Mouse (Mus musculus) lung, postnatal 36 days (tissue): Measurements from ENCODE around the gene Zfp961.
"Not testable (repeated sequence)": the region's sequence is repeated elsewhere in the genome, so short reads cannot be mapped to it uniquely, and the experiment has no call there.

Source experiments
- DNase-seq: peaks from one replicate; pipeline ENCODE4 v3.0.0; 2022; ENCODE audit warnings: mixed read lengths

Gene Zfp961

GRCm38 (mm10) chr8:71950482-71951221 lies at the start of gene Zfp961:
TSS of gene Zfp961 (plus strand) at chr8:71951038.
- peak; percentile 99 for DNase-seq

GRCm38 (mm10) chr8:71903084-71903483 lies 47.8 kb upstream of the Zfp961 start:
- DNase-seq, result not testable (repeated sequence)

- DNase-seq, result no peak
These were observed 44.0 kb upstream of the Zfp961 start for GRCm38 (mm10) chr8:71906809-71907208.

- DNase-seq, result no peak
These were observed 43.0 kb upstream of the Zfp961 start for GRCm38 (mm10) chr8:71907798-71908257.

GRCm38 (mm10) chr8:71908309-71909261 lies 42.3 kb upstream of the Zfp961 start, which contains the start of the genes Zfp882 and Zfp617:
TSS of gene Zfp882 (plus strand) at chr8:71908608.
TSS of gene Zfp617 (plus strand) at chr8:71908635.
- peak; percentile 94 for DNase-seq

GRCm38 (mm10) chr8:71912286-71912685 lies 38.6 kb upstream of the Zfp961 start:
- DNase-seq, result no peak

- peak; percentile 97 for DNase-seq
These were observed 28.1 kb upstream of the Zfp961 start for GRCm38 (mm10) chr8:71922567-71923401.

- no peak for DNase-seq
These were observed 25.0 kb upstream of the Zfp961 start for GRCm38 (mm10) chr8:71925791-71926190.

GRCm38 (mm10) chr8:71926551-71926950 lies 24.3 kb upstream of the Zfp961 start:
- no peak for DNase-seq

GRCm38 (mm10) chr8:71927779-71928178 lies 23.1 kb upstream of the Zfp961 start:
- DNase-seq, result no peak

- not testable (repeated sequence) for DNase-seq
These were observed 12.8 kb upstream of the Zfp961 start for GRCm38 (mm10) chr8:71938037-71938436.

GRCm38 (mm10) chr8:71940293-71941208 lies 10.3 kb upstream of the Zfp961 start:
- peak; percentile 54 for DNase-seq

GRCm38 (mm10) chr8:71941776-71942175 lies 9.1 kb upstream of the Zfp961 start:
- peak; percentile 15 for DNase-seq

GRCm38 (mm10) chr8:71948624-71949023 lies 2.2 kb upstream of the Zfp961 start:
- no peak for DNase-seq

- peak; percentile 7 for DNase-seq
These were observed 761 bp downstream of the Zfp961 start for GRCm38 (mm10) chr8:71951436-71952161.

- DNase-seq, result no peak
These were observed 1.7 kb downstream of the Zfp961 start for GRCm38 (mm10) chr8:71952489-71952888.

GRCm38 (mm10) chr8:71952961-71953700 lies 2.3 kb downstream of the Zfp961 start:
- not testable (repeated sequence) for DNase-seq

GRCm38 (mm10) chr8:71954666-71955065 lies 3.8 kb downstream of the Zfp961 start:
- no peak for DNase-seq

GRCm38 (mm10) chr8:71960483-71960882 lies 9.6 kb downstream of the Zfp961 start:
- no peak for DNase-seq

- no peak for DNase-seq
These were observed 11.0 kb downstream of the Zfp961 start for GRCm38 (mm10) chr8:71961796-71962195.
